Mouse (Mus musculus): Measurements from ENCODE around the gene Catsper1. TPM values are rescaled to one million over a fixed set of nuclear protein-coding genes. Genes with fewer than 3 reads are reported as not detected.
A peak's percentile ranks its signal among the peaks of the same experiment; 100 is the strongest.

Gene Catsper1
- polyA plus RNA-seq, 1 experiment from 2014 or later, result not detected

- no peak overlapping the region for H3K27ac ChIP-seq
- no peak overlapping the region for H3K4me2 ChIP-seq
- H3K4me1 ChIP-seq, result peaks cover 23% of the 10 kb centered on the region
- WGBS, result 97% methylated on average over 2 of the region's 2 CpGs
- no peak for ATAC-seq
- H3K9ac ChIP-seq, result no peak overlapping the region
- H3K9me3 ChIP-seq (replicated peaks), result no peaks in the 10 kb centered on the region
- no peaks in the 10 kb centered on the region for H3K27me3 ChIP-seq
- no peak overlapping the region for H3K4me3 ChIP-seq
- peaks cover 43% of the 10 kb centered on the region for H3K36me3 ChIP-seq (ENCODE audit: poor library complexity, severe bottlenecking)
These were observed 28.6 kb downstream of the Catsper1 start for GRCm38 (mm10) chr19:5364124-5364523.

DNA sequence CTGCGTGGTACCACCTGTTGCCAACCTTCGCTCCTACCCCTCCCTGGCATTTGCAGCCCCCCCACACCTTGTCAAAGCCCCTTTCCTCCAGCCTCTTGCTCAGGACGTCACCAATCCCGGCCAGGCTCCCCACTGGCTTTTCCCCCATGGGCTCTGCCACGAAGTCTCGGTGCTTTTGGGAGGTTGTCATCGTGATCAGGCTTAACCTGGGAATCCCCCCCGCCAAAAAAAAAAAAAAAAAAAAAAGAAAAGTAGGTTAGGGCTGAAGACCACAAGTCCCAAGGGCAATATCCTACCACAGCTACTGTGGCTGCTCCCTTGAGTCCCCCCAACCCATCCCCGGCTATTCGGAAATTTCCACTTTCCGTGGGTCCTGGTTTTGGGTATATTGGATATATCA is 30.2 kb downstream of the Catsper1 start:
- WGBS, result 15% methylated on average over 11 of the region's 11 CpGs
- Histone ChIP-seq H3K27me3 (no peaks in the 10 kb centered on the region), H3K9me3 (replicated peaks) (no peaks in the 10 kb centered on the region), H3K9ac (peak overlapping the region; percentile 92), H3K4me1 (peaks cover 23% of the 10 kb centered on the region), H3K36me3 (ENCODE audit: poor library complexity, severe bottlenecking) (peaks cover 52% of the 10 kb centered on the region), H3K4me2 (peak overlapping the region; percentile 91), H3K4me3 (peak overlapping the region; percentile 98), H3K27ac (peak overlapping the region; percentile 93; the same call in 1 of the 2 replicates)
- no peak for ATAC-seq

DNA sequence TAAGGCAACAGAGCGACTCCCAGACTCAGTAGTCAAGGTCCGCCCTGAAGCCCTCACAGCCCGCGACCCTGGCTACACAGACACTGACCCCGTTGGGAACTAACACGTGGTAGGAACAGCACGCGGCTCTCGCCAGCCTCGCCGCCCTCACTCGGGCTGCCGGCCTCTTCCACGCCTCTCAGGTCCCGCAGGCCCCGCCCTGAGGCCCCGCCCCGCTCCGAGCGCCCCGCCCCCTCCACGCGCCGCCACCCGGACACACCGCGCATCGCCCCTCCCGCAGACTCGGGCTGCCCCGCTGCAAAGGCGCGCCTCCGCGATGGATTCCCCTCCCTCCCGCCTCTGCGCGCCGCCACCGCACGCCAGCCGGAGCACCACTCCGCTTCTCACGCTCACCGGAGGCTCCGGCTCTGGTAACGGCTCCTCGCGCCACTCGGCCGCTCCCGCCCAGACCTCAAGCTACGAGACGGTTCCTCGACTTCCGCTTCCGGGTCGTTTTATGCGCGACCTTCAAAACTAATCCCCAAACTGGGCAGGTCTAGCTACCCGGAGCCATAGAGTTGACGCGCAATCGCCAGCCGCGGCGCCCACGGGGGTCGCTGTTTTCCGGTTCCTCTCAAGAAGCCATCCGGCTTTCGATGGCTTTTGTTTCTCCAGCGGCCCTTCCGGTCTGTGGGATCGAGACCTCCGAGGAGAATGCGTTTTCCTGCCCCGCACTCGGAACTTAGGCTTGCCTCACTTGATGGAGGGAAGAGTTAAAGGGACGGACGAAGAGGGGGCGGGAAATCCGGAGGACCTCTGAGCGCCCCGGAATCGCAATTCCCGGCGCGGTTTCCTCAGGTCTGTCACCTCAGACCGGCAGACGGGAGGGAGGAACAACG is 30.9 kb downstream of the Catsper1 start, which contains the start of gene Eif1ad:
Gene Eif1ad, plus strand, starts transcription at position 567 of the 878 bp plus-strand sequence.
- Histone ChIP-seq H3K4me3 (peak within 1 kb of the TSS; percentile 98), H3K27me3 (no peaks in the 10 kb centered on the region), H3K9me3 (replicated peaks) (no peaks in the 10 kb centered on the region), H3K4me2 (peak within 1 kb of the TSS; percentile 91), H3K27ac (peak within 1 kb of the TSS; percentile 93), H3K4me1 (peaks cover 23% of the 10 kb centered on the region), H3K36me3 (ENCODE audit: poor library complexity, severe bottlenecking) (peaks cover 56% of the 10 kb centered on the region), H3K9ac (peak within 1 kb of the TSS; percentile 92)
- WGBS, result under 1% methylated on average over 76 of the region's 92 CpGs
- ATAC-seq, result peak; percentile 97

DNA sequence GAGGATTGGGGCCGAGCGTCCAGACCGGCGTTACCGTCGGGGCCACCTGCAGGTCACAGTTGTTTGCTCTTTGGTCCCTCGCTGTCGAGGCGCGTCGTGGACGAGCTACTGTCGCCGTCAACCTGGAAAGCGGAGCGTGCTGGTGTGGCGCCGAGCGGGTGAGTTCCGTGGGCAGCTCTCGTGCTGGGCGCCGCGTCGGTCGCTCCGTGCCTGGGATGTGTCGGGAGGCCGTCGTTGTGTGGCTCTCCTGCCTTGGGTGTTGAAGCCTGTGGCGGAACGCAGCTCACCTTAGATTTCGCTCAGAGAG is 31.5 kb downstream of the Catsper1 start, which contains the start of gene Banf1:
Gene Banf1, minus strand, starts transcription at position 116 of the 307 bp plus-strand sequence.
- no peaks in the 10 kb centered on the region for H3K27me3 ChIP-seq
- H3K4me1 ChIP-seq, result peaks cover 23% of the 10 kb centered on the region
- 0% methylated on average over 33 of the region's 33 CpGs for WGBS
- peak within 1 kb of the TSS; percentile 93 for H3K27ac ChIP-seq
- peaks cover 62% of the 10 kb centered on the region for H3K36me3 ChIP-seq (ENCODE audit: poor library complexity, severe bottlenecking)
- peak within 1 kb of the TSS; percentile 91 for H3K4me2 ChIP-seq
- H3K9ac ChIP-seq, result peak within 1 kb of the TSS; percentile 92
- no peaks in the 10 kb centered on the region for H3K9me3 ChIP-seq (replicated peaks)
- ATAC-seq, result no peak
- peak within 1 kb of the TSS; percentile 98 for H3K4me3 ChIP-seq

DNA sequence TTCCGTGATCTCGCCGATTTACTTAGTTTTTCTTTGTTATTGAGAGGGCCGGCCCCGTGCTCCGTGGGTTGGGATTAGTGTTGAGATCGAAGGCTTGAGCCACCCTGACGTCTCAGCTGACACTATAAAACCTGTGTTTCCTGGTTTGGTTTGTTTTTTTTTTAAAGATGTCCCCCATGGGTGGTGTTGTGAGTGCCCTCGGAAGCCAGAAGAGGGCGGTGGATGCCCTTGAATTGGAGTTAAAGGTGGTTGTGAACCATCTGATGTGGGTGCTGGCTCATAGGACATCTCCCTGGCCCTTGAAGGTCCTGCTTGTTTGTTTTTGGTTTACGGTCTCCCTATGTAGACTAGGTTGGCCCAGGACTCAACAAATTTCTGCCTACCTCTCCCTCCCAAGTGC is 31.9 kb downstream of the Catsper1 start:
- peak overlapping the region; percentile 91 for H3K4me2 ChIP-seq
- peak overlapping the region; percentile 92 for H3K9ac ChIP-seq
- peaks cover 67% of the 10 kb centered on the region for H3K36me3 ChIP-seq (ENCODE audit: poor library complexity, severe bottlenecking)
- H3K27ac ChIP-seq, result peak overlapping the region; percentile 93; the same call in 1 of the 2 replicates
- no peaks in the 10 kb centered on the region for H3K27me3 ChIP-seq
- peak overlapping the region; percentile 98 for H3K4me3 ChIP-seq
- ATAC-seq, result no peak
- no peaks in the 10 kb centered on the region for H3K9me3 ChIP-seq (replicated peaks)
- H3K4me1 ChIP-seq, result peaks cover 23% of the 10 kb centered on the region
- WGBS, result 10% methylated on average over 11 of the region's 11 CpGs

DNA sequence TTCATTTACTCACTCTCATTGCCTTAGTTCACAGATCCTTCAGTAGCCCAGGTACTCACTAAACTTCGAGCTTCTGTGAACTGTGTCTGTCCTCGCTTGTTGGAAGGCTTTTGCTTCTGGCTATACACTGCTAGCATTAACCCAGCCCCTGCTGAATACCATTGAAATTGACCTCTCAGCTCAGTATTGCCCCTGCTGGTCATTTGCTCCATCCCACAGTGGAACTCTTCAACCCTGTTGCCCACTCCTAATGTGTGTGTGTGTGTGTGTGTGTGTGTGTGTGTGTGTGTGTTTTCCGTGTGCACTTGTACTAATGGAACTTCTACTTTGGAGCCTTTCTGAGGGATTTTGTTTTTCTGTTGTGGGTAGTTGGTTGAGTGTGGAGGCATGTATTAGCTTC is 35.4 kb downstream of the Catsper1 start:
- Histone ChIP-seq H3K36me3 (ENCODE audit: poor library complexity, severe bottlenecking) (peaks cover 63% of the 10 kb centered on the region), H3K9me3 (replicated peaks) (no peaks in the 10 kb centered on the region), H3K27ac (no peak overlapping the region), H3K9ac (no peak overlapping the region), H3K27me3 (no peaks in the 10 kb centered on the region), H3K4me3 (no peak overlapping the region), H3K4me1 (peaks cover 17% of the 10 kb centered on the region), H3K4me2 (no peak overlapping the region)
- WGBS, result 90% methylated on average over 3 of the region's 3 CpGs
- ATAC-seq, result no peak

DNA sequence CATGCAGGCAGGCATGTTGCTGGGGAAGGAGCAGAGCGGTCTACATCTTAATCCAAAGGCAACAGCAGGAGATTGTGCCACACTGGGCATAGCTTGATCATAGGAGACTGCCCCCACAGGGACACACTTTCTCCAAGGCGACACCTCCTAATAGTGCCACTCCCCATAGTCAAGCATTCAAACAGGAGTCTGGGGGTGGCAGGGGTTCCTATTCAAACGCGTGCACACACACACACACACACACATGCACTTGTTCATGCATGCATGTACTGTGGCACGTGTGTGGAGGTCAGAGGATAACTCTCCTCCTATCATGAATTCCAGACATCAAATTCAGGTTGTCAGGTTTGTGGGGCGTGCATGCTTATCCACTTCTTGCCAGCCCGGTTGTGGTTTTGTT is 37.2 kb downstream of the Catsper1 start:
- Histone ChIP-seq H3K4me2 (no peak overlapping the region), H3K9ac (no peak overlapping the region), H3K27ac (no peak overlapping the region), H3K4me3 (no peak overlapping the region), H3K4me1 (peaks cover 11% of the 10 kb centered on the region), H3K9me3 (replicated peaks) (no peaks in the 10 kb centered on the region), H3K36me3 (ENCODE audit: poor library complexity, severe bottlenecking) (peaks cover 76% of the 10 kb centered on the region), H3K27me3 (no peaks in the 10 kb centered on the region)
- WGBS, result 94% methylated on average over 7 of the region's 7 CpGs
- no peak for ATAC-seq

DNA sequence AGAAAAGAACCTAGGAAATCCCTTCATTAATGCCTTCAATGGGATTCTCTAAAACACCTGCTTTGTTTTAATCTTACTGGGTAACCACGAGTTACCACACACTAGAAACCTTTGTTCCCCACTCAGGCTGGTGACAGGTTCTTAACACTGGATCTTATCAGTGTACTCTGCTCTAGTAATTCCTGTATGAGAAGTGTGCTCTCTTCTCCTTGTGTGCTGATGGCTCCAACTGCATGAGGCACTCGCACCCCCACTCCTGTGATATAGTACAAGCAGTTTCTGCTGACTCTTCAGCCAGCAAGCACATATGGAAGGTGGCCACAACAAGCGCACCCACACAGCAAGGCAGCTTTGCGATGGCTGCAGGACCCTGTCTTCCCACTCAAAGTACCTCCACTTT is 38.6 kb downstream of the Catsper1 start:
- Histone ChIP-seq H3K9ac (no peak overlapping the region), H3K4me1 (no peaks in the 10 kb centered on the region), H3K27ac (no peak overlapping the region), H3K4me2 (no peak overlapping the region), H3K4me3 (no peak overlapping the region), H3K9me3 (replicated peaks) (no peaks in the 10 kb centered on the region), H3K36me3 (ENCODE audit: poor library complexity, severe bottlenecking) (peaks cover 78% of the 10 kb centered on the region), H3K27me3 (no peaks in the 10 kb centered on the region)
- 78% methylated on average over 4 of the region's 4 CpGs for WGBS
- ATAC-seq, result no peak

- no peak overlapping the region for H3K4me2 ChIP-seq
- WGBS, result 81% methylated on average over 4 of the region's 4 CpGs
- no peak overlapping the region for H3K27ac ChIP-seq
- H3K36me3 ChIP-seq (ENCODE audit: poor library complexity, severe bottlenecking), result peaks cover 78% of the 10 kb centered on the region
- no peaks in the 10 kb centered on the region for H3K9me3 ChIP-seq (replicated peaks)
- no peak overlapping the region for H3K4me3 ChIP-seq
- no peaks in the 10 kb centered on the region for H3K27me3 ChIP-seq
- ATAC-seq, result no peak
- H3K9ac ChIP-seq, result no peak overlapping the region
- H3K4me1 ChIP-seq, result no peaks in the 10 kb centered on the region
These were observed 39.2 kb downstream of the Catsper1 start for GRCm38 (mm10) chr19:5374748-5375147.

DNA sequence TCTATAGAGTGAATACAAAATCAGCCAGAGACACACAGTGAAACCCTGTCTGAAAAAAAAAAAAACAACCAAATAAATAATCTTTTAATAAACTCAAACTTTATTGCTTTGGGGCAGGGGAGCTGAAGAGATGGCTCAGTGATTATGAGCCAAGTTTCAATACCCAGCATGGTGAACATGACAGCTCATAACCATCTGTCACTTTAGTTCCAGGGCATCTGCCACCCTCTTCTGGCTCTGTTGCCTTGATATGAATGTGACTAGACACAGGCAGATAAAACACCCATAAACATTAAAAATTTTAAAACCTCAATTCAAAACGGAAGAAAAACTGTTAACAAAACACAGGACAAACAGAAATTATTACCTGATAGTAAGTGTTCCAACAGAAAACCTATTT is 41.9 kb downstream of the Catsper1 start:
- WGBS, result 87% methylated on average over 1 of the region's 1 CpGs
- H3K4me1 ChIP-seq, result no peaks in the 10 kb centered on the region
- ATAC-seq, result no peak
- no peak overlapping the region for H3K4me3 ChIP-seq
- H3K36me3 ChIP-seq (ENCODE audit: poor library complexity, severe bottlenecking), result peaks cover 81% of the 10 kb centered on the region
- no peaks in the 10 kb centered on the region for H3K9me3 ChIP-seq (replicated peaks)
- H3K4me2 ChIP-seq, result no peak overlapping the region
- no peak overlapping the region for H3K9ac ChIP-seq
- no peak overlapping the region for H3K27ac ChIP-seq
- no peaks in the 10 kb centered on the region for H3K27me3 ChIP-seq

DNA sequence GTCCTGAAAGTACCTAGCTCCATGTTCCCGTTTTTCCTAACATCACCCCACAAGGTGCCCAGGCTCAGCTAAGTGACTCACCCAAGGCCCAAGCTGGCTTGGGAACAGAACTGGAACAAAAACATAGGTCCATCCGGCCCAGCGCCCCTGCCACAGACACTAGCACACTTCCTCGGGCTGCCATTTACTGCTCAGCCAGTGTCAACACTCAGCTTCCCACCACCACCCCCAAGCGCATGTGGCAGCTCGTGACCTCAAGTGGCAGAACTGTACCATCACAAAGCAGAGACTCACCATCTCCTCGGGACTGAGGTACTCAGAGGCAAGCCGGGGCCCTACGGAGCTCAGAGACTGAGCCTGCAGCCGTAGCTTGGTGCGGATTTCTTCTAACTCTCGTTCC is 47.8 kb downstream of the Catsper1 start:
- Histone ChIP-seq H3K4me2 (no peak overlapping the region), H3K36me3 (ENCODE audit: poor library complexity, severe bottlenecking) (peaks cover 81% of the 10 kb centered on the region), H3K27me3 (no peaks in the 10 kb centered on the region), H3K4me3 (no peak overlapping the region), H3K4me1 (peaks cover 18% of the 10 kb centered on the region), H3K9ac (no peak overlapping the region), H3K9me3 (replicated peaks) (no peaks in the 10 kb centered on the region), H3K27ac (no peak overlapping the region)
- ATAC-seq, result no peak
- 95% methylated on average over 12 of the region's 12 CpGs for WGBS

- H3K27ac ChIP-seq, result no peak overlapping the region
- H3K4me3 ChIP-seq, result no peak overlapping the region
- H3K4me2 ChIP-seq, result no peak overlapping the region
- peaks cover 67% of the 10 kb centered on the region for H3K36me3 ChIP-seq (ENCODE audit: poor library complexity, severe bottlenecking)
- no peak overlapping the region for H3K9ac ChIP-seq
- WGBS, result 91% methylated on average over 8 of the region's 8 CpGs
- ATAC-seq, result no peak
- H3K9me3 ChIP-seq (replicated peaks), result no peaks in the 10 kb centered on the region
- no peaks in the 10 kb centered on the region for H3K27me3 ChIP-seq
- peaks cover 25% of the 10 kb centered on the region for H3K4me1 ChIP-seq
These were observed 49.2 kb downstream of the Catsper1 start for GRCm38 (mm10) chr19:5384715-5385114.
